Mouse (Mus musculus) layer of hippocampus, postnatal 10 days (tissue): ENCODE measurements around the gene 6030468B19Rik. TPM values are rescaled to one million over a fixed set of nuclear protein-coding genes. Genes with fewer than 3 reads are reported as not detected.
"Not testable (repeated sequence)": the region's sequence is repeated elsewhere in the genome, so short reads cannot be mapped to it uniquely, and the experiment has no call there.

ENCODE experiments used
- DNase-seq, 2 experiments: peaks; one replicate each; pipeline ENCODE4 v3.0.0; 2021; ENCODE audit warnings: low spot score in 2 of 2
- total RNA-seq, 2 experiments: library from RNA; stranded (reverse); gene quantifications; 2 replicates each; pipeline ENCODE4 v1.2.3; 2021

The 6030468B19Rik gene
- total RNA-seq, 2 experiments from 2014 or later = not detected

- no peak for DNase-seq
Observed at GRCm38 (mm10) chr11:117778851-117779433, 18.5 kb upstream of the 6030468B19Rik start.

GRCm38 (mm10) chr11:117779434-117780198 lies 17.8 kb upstream of the 6030468B19Rik start:
- peak in 1 of 2 experiments; percentile 54 for DNase-seq

DNA sequence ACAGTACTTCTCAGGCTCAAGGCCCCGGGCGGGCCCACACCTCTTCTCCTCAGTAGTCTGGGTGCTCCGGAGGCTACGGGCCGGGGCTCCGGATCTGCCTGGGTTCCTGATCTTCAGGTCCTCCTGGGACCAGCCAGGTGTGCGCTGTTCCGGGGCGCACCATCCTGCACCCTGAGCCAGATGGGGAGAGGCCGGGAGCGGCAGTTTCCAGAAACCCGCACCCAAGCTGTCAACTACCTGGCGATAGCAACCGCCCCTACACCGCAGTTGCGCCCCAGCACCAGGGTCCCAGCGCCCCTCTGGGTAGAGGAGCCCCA lies 17.3 kb upstream of the 6030468B19Rik start:
- DNase-seq = no peak

DNA sequence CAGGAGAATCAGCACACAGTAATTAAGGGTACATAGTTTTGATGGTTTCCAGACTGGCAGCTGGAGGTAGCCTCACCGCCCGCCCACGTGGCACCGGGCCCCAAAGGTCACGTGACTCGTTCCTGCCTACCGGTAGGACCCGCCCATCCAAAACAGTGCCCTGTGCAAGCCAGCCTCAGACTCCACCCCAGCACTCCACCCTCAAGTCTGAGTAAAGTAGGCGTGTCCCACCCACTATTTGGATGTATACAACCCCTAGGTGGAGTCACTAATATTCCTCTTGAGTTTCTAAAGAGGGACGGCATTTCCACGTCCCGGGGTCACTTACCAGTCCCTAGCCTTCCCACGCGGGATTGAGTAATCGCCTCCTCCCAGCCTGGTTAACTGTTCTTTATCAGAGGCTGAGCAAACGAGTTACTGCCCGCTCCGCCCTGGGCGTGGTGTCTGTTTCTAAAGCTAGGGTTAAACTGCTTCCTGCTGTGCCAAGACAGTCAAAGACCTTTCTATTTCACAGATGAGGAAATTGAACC lies 16.8 kb upstream of the 6030468B19Rik start:
- peak in 1 of 2 experiments; percentile 42 for DNase-seq

DNA sequence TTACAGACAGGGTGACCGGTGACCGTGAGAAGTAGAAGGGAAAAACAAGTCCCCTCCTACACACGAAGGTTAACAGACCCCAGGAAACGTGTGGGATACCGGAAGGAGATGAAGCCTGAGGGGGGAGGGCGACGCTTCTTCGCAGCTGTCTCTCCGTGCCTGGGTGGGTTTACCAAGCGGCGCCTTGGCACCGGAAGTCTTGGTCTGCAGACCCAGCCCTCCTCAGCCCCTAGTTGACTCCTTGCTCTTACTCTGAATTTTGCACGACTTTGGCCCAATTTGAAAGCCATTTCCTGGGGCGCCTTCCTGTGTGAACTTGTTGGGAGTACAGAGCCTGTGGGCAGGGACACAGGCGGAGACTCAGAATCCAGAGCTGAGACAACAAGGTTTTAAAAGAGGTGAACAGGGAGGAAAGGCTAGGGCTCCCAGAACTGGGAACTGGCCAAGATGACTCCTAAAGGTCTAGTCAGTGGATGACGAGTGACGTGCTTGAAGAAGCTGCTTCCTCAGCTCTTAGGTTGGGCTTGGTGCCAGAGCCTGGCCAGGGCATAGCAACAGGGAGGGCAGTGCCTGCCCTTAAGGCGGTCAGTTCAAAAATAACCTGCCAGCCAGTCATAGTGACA lies 16.1 kb upstream of the 6030468B19Rik start:
- peak in 1 of 2 experiments; percentile 46 for DNase-seq

DNA sequence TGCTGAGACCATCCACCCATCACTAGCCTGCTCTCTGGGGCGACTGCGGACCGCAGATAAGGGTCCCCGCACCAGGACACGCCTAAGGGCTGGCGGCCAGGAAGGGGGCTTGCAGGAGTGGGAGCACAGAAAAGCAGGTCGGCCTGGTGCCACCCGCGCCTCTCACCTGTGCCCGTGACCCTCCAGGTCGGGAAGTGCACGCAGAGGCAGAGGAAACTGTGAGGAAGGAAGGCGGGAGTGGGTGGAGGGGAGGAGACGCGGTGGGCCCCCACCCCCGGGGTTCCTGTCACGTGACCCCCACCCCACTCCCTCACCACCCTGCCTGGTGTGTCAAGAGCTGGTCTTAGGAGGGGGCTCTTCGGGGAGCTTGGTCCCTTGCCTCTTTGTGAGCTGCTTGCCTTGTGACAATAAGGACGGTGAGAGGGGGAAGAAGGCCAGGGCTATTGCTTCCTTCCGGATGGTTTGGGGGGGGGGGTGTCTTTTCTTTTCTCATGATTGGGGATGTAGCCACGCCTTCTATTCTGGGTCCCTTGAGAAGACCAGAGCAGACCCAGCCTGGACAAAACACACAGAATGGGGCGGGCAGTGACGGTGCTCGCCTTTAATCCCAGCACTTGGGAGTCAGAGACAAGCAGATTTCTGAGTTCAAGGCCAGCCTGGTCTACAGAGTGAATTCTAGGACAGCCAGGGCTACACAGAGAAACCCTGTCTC lies 15.3 kb upstream of the 6030468B19Rik start, which contains the start of the genes Tmc8 and Tmc6:
Gene Tmc8, plus strand, starts transcription at position 84 of the 712 bp plus-strand sequence.
Gene Tmc6, minus strand, starts transcription at position 206 of the 712 bp plus-strand sequence.
- DNase-seq = no peak

- DNase-seq = no peak
Observed at GRCm38 (mm10) chr11:117782705-117783034, 14.8 kb upstream of the 6030468B19Rik start.

DNA sequence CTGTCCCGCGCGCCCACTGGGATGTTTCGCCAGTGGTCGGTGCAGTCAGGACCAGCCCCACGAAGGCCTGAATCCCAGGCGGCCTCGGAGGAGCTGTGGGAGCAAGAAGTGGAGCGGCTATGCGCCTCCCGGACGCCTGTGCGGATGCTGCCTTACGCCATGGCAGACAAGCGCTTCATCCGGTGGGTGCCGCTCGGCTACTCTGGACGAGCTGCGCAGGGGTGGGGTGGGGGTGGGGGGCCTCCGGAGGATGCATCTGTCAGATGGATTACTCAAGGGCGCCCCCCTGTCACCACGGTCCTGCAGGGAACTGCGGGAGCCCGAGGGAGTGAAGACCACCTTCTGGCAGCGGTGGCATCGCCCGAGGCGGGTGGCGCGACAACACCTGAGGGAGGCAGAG lies 14.4 kb upstream of the 6030468B19Rik start:
- peak; percentile 79 to 82 for DNase-seq

GRCm38 (mm10) chr11:117783683-117784309 lies 13.7 kb upstream of the 6030468B19Rik start:
- DNase-seq = peak in 1 of 2 experiments; percentile 28

GRCm38 (mm10) chr11:117786294-117786693 lies 11.2 kb upstream of the 6030468B19Rik start:
- DNase-seq = peak in 1 of 2 experiments; percentile 72

GRCm38 (mm10) chr11:117788481-117788880 lies 9.0 kb upstream of the 6030468B19Rik start:
- DNase-seq = not testable (repeated sequence)

DNA sequence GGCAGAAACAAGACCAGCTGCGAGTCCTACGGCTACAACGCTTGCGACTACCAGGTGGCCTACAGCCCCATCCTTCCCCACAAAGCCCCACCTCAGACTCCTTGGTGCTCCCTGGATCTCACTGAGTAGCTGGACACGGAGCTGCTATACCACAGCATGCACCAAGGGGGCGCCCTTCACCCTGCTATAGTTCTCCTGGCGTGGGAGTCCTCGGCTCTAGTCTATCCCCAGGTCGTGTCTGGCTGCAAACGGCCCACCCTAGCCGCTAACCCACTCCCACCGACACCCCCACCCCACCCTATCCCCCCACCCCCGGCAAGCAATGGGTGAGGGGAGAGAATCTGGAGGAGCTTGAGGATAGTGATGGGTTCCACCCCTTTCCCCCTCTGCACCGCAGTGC lies 7.2 kb upstream of the 6030468B19Rik start:
- DNase-seq = peak; percentile 75 to 77

- no peak for DNase-seq
Observed at GRCm38 (mm10) chr11:117790703-117791440, 6.6 kb upstream of the 6030468B19Rik start.

GRCm38 (mm10) chr11:117791441-117791761 lies 6.1 kb upstream of the 6030468B19Rik start:
- no peak for DNase-seq

DNA sequence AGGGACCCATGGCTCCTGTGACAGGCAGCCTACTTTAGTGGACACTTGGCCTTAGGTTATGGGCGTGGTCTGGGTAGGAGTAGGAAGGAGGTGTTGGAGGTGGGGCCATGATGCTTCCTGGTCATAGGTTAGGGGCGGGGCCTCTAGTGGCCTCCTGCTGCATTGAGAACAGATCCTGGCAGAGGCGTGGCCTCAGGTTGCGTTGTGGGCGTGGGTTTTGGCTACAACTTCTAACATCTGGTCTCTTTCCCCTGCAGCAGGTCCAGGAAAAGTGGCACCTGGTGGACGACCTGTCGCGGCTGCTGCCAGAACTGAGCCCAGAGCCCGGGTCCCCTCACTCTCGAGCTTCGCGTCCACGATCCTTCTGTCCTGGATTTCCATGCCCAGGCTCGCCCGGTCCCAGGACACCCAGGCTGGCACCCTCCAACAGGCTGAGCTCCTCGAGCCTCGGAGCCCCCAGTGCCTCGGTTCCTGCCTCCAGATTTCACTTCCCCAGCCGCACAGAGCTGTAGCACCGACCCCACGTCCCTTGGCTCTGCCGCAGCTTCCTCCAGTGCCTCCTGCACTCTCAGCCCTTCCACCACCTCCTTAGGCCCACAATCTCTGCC lies 5.1 kb upstream of the 6030468B19Rik start:
- no peak for DNase-seq

DNA sequence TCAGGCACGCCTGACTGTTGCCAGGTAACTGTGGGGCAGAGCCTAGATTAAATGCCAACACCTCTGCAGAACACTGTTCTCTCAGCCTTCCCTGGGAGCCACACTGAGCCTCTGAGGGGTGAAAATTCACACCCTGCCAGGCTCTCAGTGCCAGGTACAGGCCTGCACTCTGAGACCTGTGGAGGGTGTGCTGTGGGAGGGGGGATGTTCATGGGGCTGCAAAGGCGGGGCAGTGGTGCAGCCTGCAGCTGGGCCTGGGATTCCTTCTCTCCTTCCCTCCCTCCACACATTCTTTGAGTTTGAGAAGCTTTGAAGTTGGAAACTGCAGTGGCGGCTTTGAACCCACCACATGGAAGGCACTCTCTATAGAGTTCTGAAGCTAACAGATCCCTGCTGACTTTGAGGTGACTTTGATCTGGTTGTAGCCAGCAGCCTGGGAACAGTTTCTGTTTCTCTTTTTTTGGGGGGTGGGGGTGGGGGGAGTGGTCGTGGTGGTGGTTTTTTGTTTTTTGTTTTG lies 3.4 kb upstream of the 6030468B19Rik start:
- no peak for DNase-seq

- no peak for DNase-seq
Observed at GRCm38 (mm10) chr11:117796954-117797353, 506 bp upstream of the 6030468B19Rik start.

DNA sequence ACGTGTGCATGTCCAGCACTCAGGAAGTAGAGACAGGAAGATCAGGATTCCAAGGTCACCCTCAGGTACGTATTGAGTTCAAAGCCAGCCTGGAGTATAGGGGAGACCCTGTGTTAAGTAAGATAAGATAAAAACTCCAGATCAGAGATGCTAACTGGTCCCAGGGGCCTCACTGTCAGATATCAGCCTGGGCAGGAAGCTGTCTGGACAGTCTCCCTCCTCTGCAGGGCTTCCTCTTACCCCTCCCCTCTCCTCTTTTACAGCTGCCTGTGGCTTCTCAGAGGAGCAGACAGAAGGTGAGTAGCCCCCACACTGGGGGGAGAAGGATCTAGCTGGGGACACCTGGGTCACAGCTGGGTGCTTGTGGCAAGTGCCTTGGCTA lies 691 bp downstream of the 6030468B19Rik start:
- DNase-seq = no peak

DNA sequence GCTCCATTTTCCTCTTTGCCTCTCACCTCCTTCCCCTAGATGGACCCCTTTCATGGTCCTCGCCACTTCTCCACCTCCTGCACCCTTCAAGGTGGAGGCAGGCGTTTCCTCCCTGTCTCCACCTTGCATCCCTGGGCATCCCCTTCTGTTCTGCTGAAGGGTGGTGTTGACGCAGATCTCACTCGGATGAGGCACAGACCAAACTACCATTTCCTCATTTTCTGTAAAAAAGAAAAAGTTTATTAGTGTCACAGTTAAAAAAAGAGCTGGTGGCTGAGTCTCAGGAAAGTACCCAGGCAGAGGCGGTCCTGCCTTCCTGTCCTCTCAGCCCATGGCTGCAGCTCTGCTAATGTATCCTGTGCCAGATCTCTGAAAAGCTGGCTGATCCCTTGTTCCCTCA lies 1.7 kb downstream of the 6030468B19Rik start:
- DNase-seq = no peak

DNA sequence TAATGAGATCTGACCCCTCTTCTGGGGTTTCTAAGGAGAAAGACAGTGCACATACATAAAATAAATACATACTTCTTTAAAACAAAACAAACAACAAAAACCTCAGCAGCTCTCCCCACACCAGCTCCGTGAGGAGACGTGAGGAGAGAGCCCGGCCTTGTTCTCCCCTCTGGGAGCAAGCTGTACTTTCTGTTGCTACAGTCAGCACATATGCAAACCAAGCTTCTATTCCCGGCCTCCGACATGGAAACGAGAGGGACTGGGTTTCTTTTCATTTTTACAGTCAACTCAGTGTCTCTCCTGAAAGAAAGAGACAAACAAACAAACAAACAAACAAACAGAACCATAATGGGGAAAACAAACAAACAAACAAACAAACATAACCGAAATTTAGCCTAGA lies 2.6 kb downstream of the 6030468B19Rik start:
- no peak for DNase-seq
